Mouse (Mus musculus): ENCODE results near the gene Whamm. TPM values are rescaled to one million over a fixed set of nuclear protein-coding genes. Genes with fewer than 3 reads are reported as not detected.

Whamm gene
- polyA plus RNA-seq, 1 experiment from 2014 or later = 5.2 TPM

GRCm38 (mm10) chr7:81565381-81566055 is 5.5 kb upstream of the Whamm start:
- Histone ChIP-seq H3K4me2 (ENCODE audit: low read depth, low read length) (no peak overlapping the region), H3K9me3 (replicated peaks; ENCODE audit: control insufficient read depth, low read length) (no peaks in the 10 kb centered on the region), H3K27me3 (ENCODE audit: control insufficient read depth, insufficient read depth, low read length) (no peaks in the 10 kb centered on the region), H3K4me3 (ENCODE audit: low read depth, low read length) (no peak overlapping the region), H3K27ac (replicated peaks; ENCODE audit: low read depth, low read length) (no peak overlapping the region), H3K9ac (replicated peaks; ENCODE audit: low read length) (no peak overlapping the region), H3K36me3 (replicated peaks; ENCODE audit: control insufficient read depth, insufficient read depth, low read depth, low read length) (no peaks in the 10 kb centered on the region), H3K4me1 (ENCODE audit: control insufficient read depth, insufficient read depth, low read length) (no peaks in the 10 kb centered on the region)
- DNase-seq (ENCODE audit: low spot score) (peak; percentile 9), ATAC-seq (replicated peaks; ENCODE audit: insufficient number of reproducible peaks, low FRiP score, low TSS enrichment, low read depth) (no peak; the same call in 1 of the 2 replicates)
- WGBS = 58% methylated on average over 7 of the region's 7 CpGs

GRCm38 (mm10) chr7:81566332-81566731 is 4.7 kb upstream of the Whamm start:
- H3K9ac ChIP-seq (replicated peaks; ENCODE audit: low read length) = no peak overlapping the region
- WGBS = 84% methylated on average over 4 of the region's 4 CpGs

GRCm38 (mm10) chr7:81566892-81567291 is 4.2 kb upstream of the Whamm start, which contains the start of gene Fsd2:
Gene Fsd2 (minus strand): TSS chr7:81566944.
- H3K9me3 ChIP-seq (replicated peaks; ENCODE audit: control insufficient read depth, low read length) = no peaks in the 10 kb centered on the region
- H3K4me3 ChIP-seq (ENCODE audit: low read depth, low read length) = no peak within 1 kb of the TSS
- WGBS = 72% methylated on average over 9 of the region's 9 CpGs
- no peaks in the 10 kb centered on the region for H3K27me3 ChIP-seq (ENCODE audit: control insufficient read depth, insufficient read depth, low read length)
- H3K9ac ChIP-seq (replicated peaks; ENCODE audit: low read length) = no peak within 1 kb of the TSS
- H3K36me3 ChIP-seq (replicated peaks; ENCODE audit: control insufficient read depth, insufficient read depth, low read depth, low read length) = no peaks in the 10 kb centered on the region
- no peak for ATAC-seq (replicated peaks; ENCODE audit: insufficient number of reproducible peaks, low FRiP score, low TSS enrichment, low read depth)
- no peak for DNase-seq (ENCODE audit: low spot score)
- no peak within 1 kb of the TSS for H3K4me2 ChIP-seq (ENCODE audit: low read depth, low read length)
- H3K4me1 ChIP-seq (ENCODE audit: control insufficient read depth, insufficient read depth, low read length) = peaks cover 2% of the 10 kb centered on the region; the same call in 1 of the 2 replicates
- no peak within 1 kb of the TSS for H3K27ac ChIP-seq (replicated peaks; ENCODE audit: low read depth, low read length)

More at GRCm38 (mm10) chr7:81566332-81566731, 4.7 kb upstream of the Whamm start:
- H3K36me3 ChIP-seq (replicated peaks; ENCODE audit: control insufficient read depth, insufficient read depth, low read depth, low read length) = no peaks in the 10 kb centered on the region
- no peak overlapping the region for H3K4me3 ChIP-seq (ENCODE audit: low read depth, low read length)
- DNase-seq (ENCODE audit: low spot score) = no peak
- no peak for ATAC-seq (replicated peaks; ENCODE audit: insufficient number of reproducible peaks, low FRiP score, low TSS enrichment, low read depth)
- H3K9me3 ChIP-seq (replicated peaks; ENCODE audit: control insufficient read depth, low read length) = no peaks in the 10 kb centered on the region
- no peak overlapping the region for H3K4me2 ChIP-seq (ENCODE audit: low read depth, low read length)
- H3K27me3 ChIP-seq (ENCODE audit: control insufficient read depth, insufficient read depth, low read length) = no peaks in the 10 kb centered on the region
- no peak overlapping the region for H3K27ac ChIP-seq (replicated peaks; ENCODE audit: low read depth, low read length)
- H3K4me1 ChIP-seq (ENCODE audit: control insufficient read depth, insufficient read depth, low read length) = no peaks in the 10 kb centered on the region

GRCm38 (mm10) chr7:81567396-81567795 is 3.7 kb upstream of the Whamm start:
- DNase-seq (ENCODE audit: low spot score) = no peak
- 96% methylated on average over 5 of the region's 5 CpGs for WGBS
- no peaks in the 10 kb centered on the region for H3K27me3 ChIP-seq (ENCODE audit: control insufficient read depth, insufficient read depth, low read length)
- H3K9me3 ChIP-seq (replicated peaks; ENCODE audit: control insufficient read depth, low read length) = no peaks in the 10 kb centered on the region
- H3K4me1 ChIP-seq (ENCODE audit: control insufficient read depth, insufficient read depth, low read length) = peaks cover 4% of the 10 kb centered on the region; the same call in 1 of the 2 replicates
- no peak overlapping the region for H3K9ac ChIP-seq (replicated peaks; ENCODE audit: low read length)
- no peak overlapping the region for H3K27ac ChIP-seq (replicated peaks; ENCODE audit: low read depth, low read length)
- no peak overlapping the region for H3K4me2 ChIP-seq (ENCODE audit: low read depth, low read length)
- no peak overlapping the region for H3K4me3 ChIP-seq (ENCODE audit: low read depth, low read length)
- H3K36me3 ChIP-seq (replicated peaks; ENCODE audit: control insufficient read depth, insufficient read depth, low read depth, low read length) = no peaks in the 10 kb centered on the region
- no peak for ATAC-seq (replicated peaks; ENCODE audit: insufficient number of reproducible peaks, low FRiP score, low TSS enrichment, low read depth)

- ATAC-seq (replicated peaks; ENCODE audit: insufficient number of reproducible peaks, low FRiP score, low TSS enrichment, low read depth) = no peak
- Histone ChIP-seq H3K9me3 (replicated peaks; ENCODE audit: control insufficient read depth, low read length) (no peaks in the 10 kb centered on the region), H3K36me3 (replicated peaks; ENCODE audit: control insufficient read depth, insufficient read depth, low read depth, low read length) (no peaks in the 10 kb centered on the region), H3K4me1 (ENCODE audit: control insufficient read depth, insufficient read depth, low read length) (peaks cover 4% of the 10 kb centered on the region; the same call in 1 of the 2 replicates), H3K27me3 (ENCODE audit: control insufficient read depth, insufficient read depth, low read length) (no peaks in the 10 kb centered on the region), H3K27ac (replicated peaks; ENCODE audit: low read depth, low read length) (no peak overlapping the region), H3K9ac (replicated peaks; ENCODE audit: low read length) (no peak overlapping the region), H3K4me3 (ENCODE audit: low read depth, low read length) (no peak overlapping the region), H3K4me2 (ENCODE audit: low read depth, low read length) (no peak overlapping the region)
- DNase-seq (ENCODE audit: low spot score) = no peak
- 94% methylated on average over 1 of the region's 1 CpGs for WGBS
These were observed 1.2 kb upstream of the Whamm start for GRCm38 (mm10) chr7:81569851-81570250.

- no peaks in the 10 kb centered on the region for H3K36me3 ChIP-seq (replicated peaks; ENCODE audit: control insufficient read depth, insufficient read depth, low read depth, low read length)
- ATAC-seq (replicated peaks; ENCODE audit: insufficient number of reproducible peaks, low FRiP score, low TSS enrichment, low read depth) = no peak
- H3K9ac ChIP-seq (replicated peaks; ENCODE audit: low read length) = no peak overlapping the region
- H3K4me2 ChIP-seq (ENCODE audit: low read depth, low read length) = no peak overlapping the region
- DNase-seq (ENCODE audit: low spot score) = no peak
- peaks cover 4% of the 10 kb centered on the region; the same call in 1 of the 2 replicates for H3K4me1 ChIP-seq (ENCODE audit: control insufficient read depth, insufficient read depth, low read length)
- no peaks in the 10 kb centered on the region for H3K9me3 ChIP-seq (replicated peaks; ENCODE audit: control insufficient read depth, low read length)
- H3K4me3 ChIP-seq (ENCODE audit: low read depth, low read length) = no peak overlapping the region
- no peak overlapping the region for H3K27ac ChIP-seq (replicated peaks; ENCODE audit: low read depth, low read length)
- 87% methylated on average over 3 of the region's 3 CpGs for WGBS
- no peaks in the 10 kb centered on the region for H3K27me3 ChIP-seq (ENCODE audit: control insufficient read depth, insufficient read depth, low read length)
These were observed 795 bp upstream of the Whamm start for GRCm38 (mm10) chr7:81570271-81570670.

GRCm38 (mm10) chr7:81570752-81571107 is 336 bp upstream of the Whamm start:
- DNase-seq (ENCODE audit: low spot score) (no peak), ATAC-seq (replicated peaks; ENCODE audit: insufficient number of reproducible peaks, low FRiP score, low TSS enrichment, low read depth) (no peak)
- WGBS = 6% methylated on average over 5 of the region's 5 CpGs
- Histone ChIP-seq H3K27ac (replicated peaks; ENCODE audit: low read depth, low read length) (no peak overlapping the region), H3K4me1 (ENCODE audit: control insufficient read depth, insufficient read depth, low read length) (peaks cover 4% of the 10 kb centered on the region; the same call in 1 of the 2 replicates), H3K4me2 (ENCODE audit: low read depth, low read length) (peak overlapping the region; percentile 25; the same call in 1 of the 2 replicates), H3K9me3 (replicated peaks; ENCODE audit: control insufficient read depth, low read length) (no peaks in the 10 kb centered on the region), H3K9ac (replicated peaks; ENCODE audit: low read length) (no peak overlapping the region), H3K36me3 (replicated peaks; ENCODE audit: control insufficient read depth, insufficient read depth, low read depth, low read length) (no peaks in the 10 kb centered on the region), H3K4me3 (ENCODE audit: low read depth, low read length) (peak overlapping the region; percentile 81), H3K27me3 (ENCODE audit: control insufficient read depth, insufficient read depth, low read length) (no peaks in the 10 kb centered on the region)

- 20% methylated on average over 15 of the region's 15 CpGs for WGBS
- no peaks in the 10 kb centered on the region for H3K9me3 ChIP-seq (replicated peaks; ENCODE audit: control insufficient read depth, low read length)
- ATAC-seq (replicated peaks; ENCODE audit: insufficient number of reproducible peaks, low FRiP score, low TSS enrichment, low read depth) (no peak), DNase-seq (ENCODE audit: low spot score) (no peak)
- peak overlapping the region; percentile 94 for H3K4me2 ChIP-seq (ENCODE audit: low read depth, low read length)
- H3K36me3 ChIP-seq (replicated peaks; ENCODE audit: control insufficient read depth, insufficient read depth, low read depth, low read length) = no peaks in the 10 kb centered on the region
- H3K4me3 ChIP-seq (ENCODE audit: low read depth, low read length) = peak overlapping the region; percentile 81
- H3K4me1 ChIP-seq (ENCODE audit: control insufficient read depth, insufficient read depth, low read length) = peaks cover 4% of the 10 kb centered on the region; the same call in 1 of the 2 replicates
- H3K27ac ChIP-seq (replicated peaks; ENCODE audit: low read depth, low read length) = peak overlapping the region; percentile 76; the same call in 1 of the 2 replicates
- H3K27me3 ChIP-seq (ENCODE audit: control insufficient read depth, insufficient read depth, low read length) = no peaks in the 10 kb centered on the region
- H3K9ac ChIP-seq (replicated peaks; ENCODE audit: low read length) = peak overlapping the region; percentile 81
These were observed 925 bp downstream of the Whamm start for GRCm38 (mm10) chr7:81571941-81572441.

Measured in embryonic facial prominence, embryonic 11.5 days (tissue).